Mouse (Mus musculus) embryonic facial prominence, embryonic 15.5 days (tissue): ENCODE results near the gene Gpr3. TPM values are rescaled to one million over a fixed set of nuclear protein-coding genes. Genes with fewer than 3 reads are reported as not detected.

Experiments used
- ATAC-seq: fragments of 200-750 bp; cut with Nextera tagmentation; 2 replicates; pipeline ENCODE4 v1.8.0; 2017; ENCODE audit warnings: low read depth, moderate TSS enrichment; ENCODE audit not compliant: insufficient number of reproducible peaks, low FRiP score, low TSS enrichment
- H3K27ac ChIP-seq: fragments of 300-500 bp; sonication (generic); replicated peaks from 2 replicates; pipeline ENCODE4 v1.5.1; 2015; ENCODE audit warnings: mild to moderate bottlenecking, inconsistent platforms
- H3K27me3 ChIP-seq: fragments of 300-500 bp; sonication (generic); 2 replicates; pipeline ENCODE4 v1.6.1; 2015; ENCODE audit warnings: inconsistent platforms
- H3K36me3 ChIP-seq: fragments of 300-500 bp; sonication (generic); 2 replicates; pipeline ENCODE4 v1.6.1; 2015; ENCODE audit warnings: mild to moderate bottlenecking, inconsistent platforms
- H3K4me1 ChIP-seq: fragments of 300-500 bp; sonication (generic); 2 replicates; pipeline ENCODE4 v1.6.1; 2015; ENCODE audit warnings: inconsistent platforms
- H3K4me2 ChIP-seq: fragments of 300-500 bp; sonication (generic); replicated peaks from 2 replicates; pipeline ENCODE4 v1.6.1; 2015; ENCODE audit warnings: mild to moderate bottlenecking, inconsistent platforms
- H3K4me3 ChIP-seq: fragments of 300-500 bp; sonication (generic); replicated peaks from 2 replicates; pipeline ENCODE4 v1.5.1; 2015; ENCODE audit warnings: mild to moderate bottlenecking, inconsistent platforms
- H3K9ac ChIP-seq: fragments of 300-500 bp; sonication (generic); 2 replicates; pipeline ENCODE4 v1.6.1; 2015; ENCODE audit warnings: inconsistent platforms
- H3K9me3 ChIP-seq: fragments of 300-500 bp; sonication (generic); replicated peaks from 2 replicates; pipeline ENCODE4 v1.6.1; 2016; ENCODE audit warnings: inconsistent platforms
- WGBS: fragments of 180-500 bp; shearing (Covaris S2); methylation state at CpG from one replicate; pipeline ENCODE4 v1.1.7; 2015; 5-methylcytosine and 5-hydroxymethylcytosine counted together
- polyA plus RNA-seq: library from polyadenylated mRNA; unstranded; fragments of >200 nt; fragmentation: Nextera tagmentation; extraction: Ambion mirVana; gene quantifications from 2 replicates; pipeline ENCODE4 v1.2.1, GENCODE M21; 2015

The Gpr3 gene
- polyA plus RNA-seq, 1 experiment from 2014 or later, result 0.24 TPM

DNA sequence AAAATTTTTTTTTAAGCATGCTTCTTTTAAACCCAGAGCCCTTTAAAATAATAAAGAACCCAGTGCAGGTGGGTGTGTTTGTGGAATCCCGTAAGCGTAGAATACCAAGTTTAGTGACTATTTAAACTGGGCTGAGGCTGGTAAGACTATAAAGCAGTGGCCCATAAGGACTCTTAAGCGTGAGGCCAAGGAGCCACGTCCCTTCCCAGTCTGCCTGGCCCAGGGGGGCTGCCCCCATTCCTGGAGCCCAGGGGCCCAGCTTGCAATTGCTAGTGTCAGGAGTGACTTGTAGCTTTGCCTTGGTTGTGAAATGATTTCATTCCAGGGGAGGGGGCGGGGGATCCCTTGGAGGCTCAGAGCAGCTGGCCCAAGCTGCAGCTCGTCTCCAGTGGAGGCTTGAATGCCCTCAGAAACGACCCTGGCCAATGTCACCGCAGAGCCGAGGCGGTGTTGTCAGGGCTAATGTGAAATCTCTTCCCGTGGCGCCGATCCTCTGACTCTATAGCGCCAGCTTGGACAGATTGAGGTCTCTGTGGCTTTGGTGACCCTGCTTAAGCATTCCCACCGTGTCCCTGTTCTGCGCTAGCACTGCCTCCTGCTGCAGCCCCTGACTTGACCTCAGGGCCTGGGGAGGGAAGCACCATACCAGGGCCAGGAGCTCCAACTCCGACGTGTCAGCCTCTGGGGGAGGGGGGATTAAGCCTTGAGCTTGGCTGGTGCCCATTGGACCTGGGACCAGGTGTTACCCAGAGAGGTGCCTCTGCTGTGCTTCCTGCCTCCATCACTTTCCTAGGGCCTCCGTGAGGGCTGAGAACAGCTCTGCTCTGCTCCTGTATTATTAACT, 13.8 kb downstream of the Gpr3 start:
- H3K27ac ChIP-seq, result peak overlapping the region; percentile 78
- no peaks in the 10 kb centered on the region for H3K27me3 ChIP-seq
- H3K4me1 ChIP-seq, result peaks cover 62% of the 10 kb centered on the region
- no peak overlapping the region for H3K4me2 ChIP-seq
- WGBS, result 32% methylated on average over 19 of the region's 19 CpGs
- ATAC-seq, result no peak
- H3K36me3 ChIP-seq, result peaks cover 26% of the 10 kb centered on the region
- no peak overlapping the region for H3K4me3 ChIP-seq
- H3K9ac ChIP-seq, result no peak overlapping the region
- no peaks in the 10 kb centered on the region for H3K9me3 ChIP-seq

DNA sequence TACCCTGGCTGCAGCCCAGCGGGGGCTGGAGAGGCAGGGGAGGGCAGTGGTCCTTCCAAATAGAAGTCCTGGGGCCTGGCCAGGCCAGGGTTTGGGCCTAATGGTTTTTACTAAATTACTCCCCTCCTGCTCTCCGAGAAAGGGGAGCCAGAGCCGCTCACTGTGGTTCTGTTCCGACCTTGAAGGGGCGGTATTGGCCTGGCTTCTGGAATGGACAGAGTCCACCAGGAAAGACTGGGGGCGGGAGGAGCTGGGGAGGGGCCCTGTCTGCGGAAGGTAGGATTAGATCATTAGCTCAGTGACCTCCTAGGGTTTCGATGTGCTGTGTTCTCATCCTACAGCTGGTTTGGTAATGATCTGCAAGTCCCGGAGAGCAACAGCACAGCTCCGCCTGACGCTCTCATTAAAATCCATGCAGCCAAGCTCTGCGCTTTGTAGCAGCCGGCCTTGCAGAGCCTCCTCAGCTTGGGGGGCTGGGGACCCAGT, 14.5 kb downstream of the Gpr3 start:
- no peak overlapping the region for H3K4me2 ChIP-seq
- 25% methylated on average over 13 of the region's 13 CpGs for WGBS
- H3K4me3 ChIP-seq, result no peak overlapping the region
- ATAC-seq, result no peak
- H3K9me3 ChIP-seq, result no peaks in the 10 kb centered on the region
- no peaks in the 10 kb centered on the region for H3K27me3 ChIP-seq
- peak overlapping the region; percentile 78 for H3K27ac ChIP-seq
- H3K9ac ChIP-seq, result no peak overlapping the region
- peaks cover 62% of the 10 kb centered on the region for H3K4me1 ChIP-seq
- H3K36me3 ChIP-seq, result peaks cover 33% of the 10 kb centered on the region

DNA sequence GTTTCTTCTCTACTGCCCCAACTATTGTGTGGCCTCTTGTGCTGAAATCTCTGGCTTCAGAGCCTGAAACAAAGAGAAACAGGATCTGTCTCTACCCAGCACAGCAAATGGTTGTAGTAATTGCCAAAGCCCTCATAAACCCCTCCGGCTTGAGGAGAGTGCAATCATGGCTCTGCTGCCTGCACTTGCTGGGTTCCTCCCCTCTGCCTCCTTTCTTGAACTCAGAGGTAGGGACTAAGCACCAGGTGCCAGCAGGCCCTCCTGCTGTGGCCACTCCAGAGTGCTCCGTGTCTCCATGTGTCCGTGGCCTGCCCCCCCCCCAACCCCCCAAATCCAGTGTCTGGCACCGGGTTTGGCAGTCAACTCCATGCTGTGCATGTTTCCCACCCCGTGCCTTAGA, 15.0 kb downstream of the Gpr3 start:
- WGBS, result 19% methylated on average over 5 of the region's 5 CpGs
- H3K4me3 ChIP-seq, result no peak overlapping the region
- no peak overlapping the region for H3K4me2 ChIP-seq

DNA sequence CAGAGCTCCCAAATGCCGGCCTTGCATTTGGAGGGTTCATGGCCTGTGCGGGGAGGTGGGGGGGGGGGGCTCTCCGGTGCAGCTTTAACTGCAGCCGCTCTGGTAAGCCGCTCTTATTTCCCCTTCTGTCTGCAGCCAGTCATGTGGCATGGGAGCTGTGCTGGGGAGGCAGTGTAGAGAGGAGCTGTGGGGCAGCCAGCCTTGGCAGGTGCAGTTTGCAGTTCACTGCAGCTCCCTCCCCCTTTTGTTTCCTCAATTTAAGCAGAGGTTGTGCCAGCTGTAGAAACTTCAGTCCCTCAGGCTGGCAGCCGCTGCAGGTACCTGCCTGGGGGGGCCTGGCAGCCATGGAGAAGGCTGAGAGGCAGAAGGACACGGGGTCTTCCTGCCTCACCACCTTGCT, 15.5 kb downstream of the Gpr3 start:
- no peaks in the 10 kb centered on the region for H3K9me3 ChIP-seq
- H3K27me3 ChIP-seq, result no peaks in the 10 kb centered on the region
- no peak overlapping the region for H3K4me3 ChIP-seq
- WGBS, result 30% methylated on average over 7 of the region's 7 CpGs
- H3K27ac ChIP-seq, result peak overlapping the region; percentile 78
- peaks cover 61% of the 10 kb centered on the region for H3K4me1 ChIP-seq
- H3K36me3 ChIP-seq, result peaks cover 42% of the 10 kb centered on the region
- no peak overlapping the region for H3K4me2 ChIP-seq
- no peak for ATAC-seq
- no peak overlapping the region for H3K9ac ChIP-seq

More for the DNA sequence above, 15.0 kb downstream of the Gpr3 start:
- H3K27ac ChIP-seq, result peak overlapping the region; percentile 78
- H3K27me3 ChIP-seq, result no peaks in the 10 kb centered on the region
- H3K36me3 ChIP-seq, result peaks cover 38% of the 10 kb centered on the region
- H3K9me3 ChIP-seq, result no peaks in the 10 kb centered on the region
- no peak overlapping the region for H3K9ac ChIP-seq
- H3K4me1 ChIP-seq, result peaks cover 62% of the 10 kb centered on the region
- no peak for ATAC-seq

DNA sequence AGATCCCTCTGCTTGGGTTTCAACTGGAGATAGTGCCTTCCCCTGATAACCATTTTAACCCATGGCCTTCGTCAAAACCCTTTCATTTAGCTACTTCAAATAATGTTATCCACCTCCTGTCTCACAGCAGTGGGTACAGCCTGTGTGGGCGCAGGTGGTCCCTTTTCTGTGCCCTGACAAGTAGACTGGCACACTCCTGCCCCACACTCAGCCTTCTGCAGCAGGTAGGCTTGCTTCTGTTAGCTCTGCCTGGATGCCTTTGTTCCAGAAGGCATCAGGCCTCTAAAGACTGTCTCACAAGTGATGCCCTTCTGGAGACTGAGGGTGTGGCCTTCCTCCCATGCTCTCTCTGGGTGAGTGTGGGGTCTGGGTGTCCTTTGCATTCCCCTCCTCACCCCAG, 16.2 kb downstream of the Gpr3 start:
- H3K27me3 ChIP-seq, result no peaks in the 10 kb centered on the region
- peaks cover 55% of the 10 kb centered on the region for H3K4me1 ChIP-seq
- no peak for ATAC-seq
- peaks cover 49% of the 10 kb centered on the region for H3K36me3 ChIP-seq
- no peak overlapping the region for H3K4me2 ChIP-seq
- H3K27ac ChIP-seq, result no peak overlapping the region
- no peaks in the 10 kb centered on the region for H3K9me3 ChIP-seq
- H3K4me3 ChIP-seq, result no peak overlapping the region
- 86% methylated on average over 2 of the region's 2 CpGs for WGBS
- H3K9ac ChIP-seq, result no peak overlapping the region

DNA sequence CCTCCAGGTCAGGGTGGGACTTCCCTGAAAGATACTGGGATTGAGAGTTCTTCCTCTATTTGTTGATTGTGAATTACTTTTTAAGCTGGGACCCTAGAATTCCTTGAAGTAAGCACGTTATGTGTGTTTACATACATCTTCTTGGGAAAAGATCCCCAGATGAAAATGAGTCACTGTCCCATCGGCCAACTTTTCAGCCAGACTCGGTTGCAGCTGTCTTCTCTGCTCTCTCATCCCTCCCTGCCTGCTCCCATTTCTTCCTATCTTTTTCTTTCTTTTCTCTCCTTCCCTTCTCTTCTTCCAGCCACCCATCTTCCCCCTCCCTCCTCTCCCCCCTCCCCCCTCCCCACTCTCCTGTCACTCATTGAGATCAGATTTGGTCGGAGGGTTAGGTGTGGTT, 17.3 kb downstream of the Gpr3 start:
- Histone ChIP-seq H3K36me3 (peaks cover 60% of the 10 kb centered on the region), H3K9me3 (no peaks in the 10 kb centered on the region), H3K27me3 (no peaks in the 10 kb centered on the region), H3K27ac (no peak overlapping the region), H3K9ac (no peak overlapping the region), H3K4me2 (no peak overlapping the region), H3K4me1 (peaks cover 44% of the 10 kb centered on the region), H3K4me3 (no peak overlapping the region)
- WGBS, result 43% methylated on average over 4 of the region's 4 CpGs
- ATAC-seq, result no peak

DNA sequence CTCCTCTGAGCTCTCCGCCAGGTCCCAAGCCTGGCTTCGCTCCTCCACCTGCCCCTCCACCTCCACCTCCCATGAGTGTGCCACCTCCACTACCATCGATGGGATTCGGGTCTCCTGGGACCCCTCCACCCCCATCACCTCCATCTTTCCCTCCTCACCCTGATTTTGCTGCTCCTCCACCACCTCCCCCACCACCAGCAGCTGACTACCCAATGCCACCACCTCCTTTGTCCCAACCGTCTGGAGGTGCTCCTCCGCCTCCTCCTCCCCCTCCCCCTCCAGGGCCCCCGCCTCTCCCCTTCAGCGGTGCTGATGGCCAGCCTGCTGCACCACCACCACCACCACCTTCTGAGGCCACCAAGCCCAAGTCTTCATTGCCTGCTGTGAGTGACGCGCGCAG, 17.9 kb downstream of the Gpr3 start:
- peaks cover 65% of the 10 kb centered on the region for H3K36me3 ChIP-seq
- ATAC-seq, result no peak
- H3K9ac ChIP-seq, result no peak overlapping the region
- WGBS, result 84% methylated on average over 11 of the region's 11 CpGs
- H3K4me2 ChIP-seq, result no peak overlapping the region
- no peaks in the 10 kb centered on the region for H3K9me3 ChIP-seq
- H3K27me3 ChIP-seq, result no peaks in the 10 kb centered on the region
- no peak overlapping the region for H3K4me3 ChIP-seq
- H3K27ac ChIP-seq, result no peak overlapping the region; the same call in 1 of the 2 replicates
- H3K4me1 ChIP-seq, result peaks cover 38% of the 10 kb centered on the region

DNA sequence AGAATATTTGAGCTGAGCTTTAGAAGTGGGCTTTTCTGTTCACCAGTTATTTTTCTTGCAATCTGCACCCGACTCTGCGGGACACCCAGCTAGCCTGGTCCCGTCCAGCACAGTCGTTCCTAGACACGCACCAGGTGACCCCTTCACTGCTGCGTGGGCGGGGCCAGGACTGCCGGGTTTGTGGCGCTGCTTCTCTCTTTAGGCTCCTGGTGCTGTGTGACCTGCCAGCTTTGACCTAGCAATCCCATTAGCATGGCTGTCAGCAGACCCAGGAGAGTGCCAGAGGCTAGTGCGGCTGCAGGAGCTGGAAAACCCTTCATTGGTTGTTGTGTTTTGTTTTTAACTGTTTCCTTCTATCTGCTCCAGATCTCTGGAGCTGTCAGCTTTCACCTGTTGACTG, 22.9 kb downstream of the Gpr3 start:
- no peak overlapping the region for H3K9ac ChIP-seq
- H3K9me3 ChIP-seq, result no peaks in the 10 kb centered on the region
- peaks cover 18% of the 10 kb centered on the region for H3K4me1 ChIP-seq
- no peaks in the 10 kb centered on the region for H3K27me3 ChIP-seq
- H3K4me2 ChIP-seq, result no peak overlapping the region
- H3K4me3 ChIP-seq, result no peak overlapping the region
- H3K27ac ChIP-seq, result no peak overlapping the region
- no peak for ATAC-seq
- 63% methylated on average over 10 of the region's 10 CpGs for WGBS
- H3K36me3 ChIP-seq, result peaks cover 82% of the 10 kb centered on the region

DNA sequence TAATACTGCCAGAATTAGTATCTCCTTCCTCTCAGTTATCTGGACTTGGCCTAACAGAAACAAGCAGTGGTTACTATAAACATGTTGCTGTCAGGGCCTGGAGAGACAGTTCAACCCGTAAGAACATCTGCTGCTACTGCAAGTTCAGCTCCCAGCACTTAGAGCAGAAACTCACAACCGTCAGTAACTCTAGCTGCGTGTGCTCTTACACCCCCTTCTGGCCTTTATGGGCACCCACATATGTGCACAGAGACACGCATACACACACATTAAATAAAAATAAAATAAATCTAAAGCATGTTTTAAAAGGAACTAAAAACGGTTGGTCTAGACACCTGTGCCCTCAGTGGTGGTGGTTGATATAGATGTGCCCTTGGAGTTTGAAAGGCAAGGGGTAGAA, 25.5 kb downstream of the Gpr3 start:
- H3K27ac ChIP-seq, result no peak overlapping the region
- H3K4me1 ChIP-seq, result peaks cover 29% of the 10 kb centered on the region
- no peak for ATAC-seq
- peaks cover 60% of the 10 kb centered on the region for H3K36me3 ChIP-seq
- H3K4me3 ChIP-seq, result no peak overlapping the region
- 89% methylated on average over 5 of the region's 5 CpGs for WGBS
- H3K4me2 ChIP-seq, result no peak overlapping the region
- H3K9me3 ChIP-seq, result no peaks in the 10 kb centered on the region
- H3K9ac ChIP-seq, result no peak overlapping the region
- H3K27me3 ChIP-seq, result no peaks in the 10 kb centered on the region

DNA sequence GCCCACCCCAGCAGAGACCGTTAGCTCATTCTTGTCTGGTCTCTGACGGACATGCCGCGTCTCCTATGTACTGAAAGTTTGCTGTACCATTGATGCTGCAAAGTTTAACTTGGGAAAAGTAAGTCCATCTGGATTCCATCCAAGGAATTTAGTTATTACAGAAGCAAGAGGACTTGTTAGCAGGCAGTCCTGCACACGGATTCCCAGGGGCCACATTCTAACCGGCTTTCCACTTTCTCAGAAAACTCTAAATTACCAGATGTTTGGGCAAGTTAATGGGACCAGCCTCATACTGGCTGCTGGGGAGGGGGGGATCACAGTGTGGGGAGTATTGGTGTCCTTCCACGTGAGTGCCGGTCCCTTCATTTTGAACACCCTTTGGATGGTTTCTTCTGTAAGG, 26.4 kb downstream of the Gpr3 start:
- Histone ChIP-seq H3K27me3 (no peaks in the 10 kb centered on the region), H3K9me3 (no peaks in the 10 kb centered on the region), H3K27ac (no peak overlapping the region), H3K36me3 (peaks cover 60% of the 10 kb centered on the region), H3K4me3 (no peak overlapping the region), H3K9ac (no peak overlapping the region), H3K4me1 (peaks cover 29% of the 10 kb centered on the region), H3K4me2 (no peak overlapping the region)
- 46% methylated on average over 8 of the region's 8 CpGs for WGBS
- no peak for ATAC-seq

DNA sequence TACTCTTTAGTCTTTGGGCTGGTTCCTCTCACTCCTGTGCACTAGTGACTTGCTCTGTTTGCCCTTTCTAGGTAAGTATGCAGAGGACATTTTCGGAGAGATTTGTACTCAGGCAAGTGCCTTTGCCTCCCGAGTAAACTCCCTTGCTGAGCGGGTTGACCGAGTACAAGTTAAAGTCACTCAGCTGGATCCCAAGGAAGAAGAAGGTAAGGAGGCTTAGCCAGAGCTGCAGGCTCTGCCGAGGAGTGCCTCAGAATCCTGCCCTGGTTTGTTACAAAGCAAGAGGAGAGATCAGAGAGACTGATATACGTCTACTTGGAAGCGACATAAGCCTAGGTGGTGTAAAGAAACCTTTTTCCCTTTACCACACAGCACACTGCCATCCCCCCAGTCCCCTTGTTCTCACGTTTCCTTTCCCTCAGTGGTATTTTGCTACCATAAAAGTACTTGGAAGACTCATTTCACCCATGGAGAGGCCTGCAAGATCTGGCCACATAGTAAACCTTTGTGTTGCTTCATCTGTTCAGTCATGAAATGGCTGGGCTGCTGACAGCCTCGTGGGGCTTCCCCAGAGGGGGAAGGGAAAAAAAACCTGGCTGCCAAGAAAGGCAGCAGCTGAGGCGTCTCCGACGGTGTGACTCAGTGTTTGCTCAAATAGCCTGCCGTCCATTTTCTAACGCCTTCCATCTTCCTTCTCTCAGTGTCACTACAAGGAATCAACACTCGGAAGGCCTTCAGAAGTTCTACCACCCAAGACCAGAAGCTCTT, 27.3 kb downstream of the Gpr3 start:
- H3K36me3 ChIP-seq, result peaks cover 59% of the 10 kb centered on the region
- H3K4me3 ChIP-seq, result no peak overlapping the region
- no peaks in the 10 kb centered on the region for H3K27me3 ChIP-seq
- WGBS, result 29% methylated on average over 15 of the region's 15 CpGs
- no peak overlapping the region for H3K4me2 ChIP-seq
- 0 out of 2 replicates have a peak, but pooled peaks have one; percentile 56 for ATAC-seq
- H3K4me1 ChIP-seq, result peaks cover 29% of the 10 kb centered on the region
- no peak overlapping the region for H3K9ac ChIP-seq
- peak overlapping the region; percentile 85 for H3K27ac ChIP-seq
- H3K9me3 ChIP-seq, result no peaks in the 10 kb centered on the region
